Mouse (Mus musculus) forebrain, embryonic 14.5 days (tissue): ENCODE data around the gene Mvk. TPM values are rescaled to one million over a fixed set of nuclear protein-coding genes. Genes with fewer than 3 reads are reported as not detected.

Experiments used
- ATAC-seq: fragments of 200-750 bp; cut with Nextera tagmentation; 2 replicates; pipeline ENCODE4 v1.8.0; 2017; ENCODE audit warnings: mild to moderate bottlenecking, moderate library complexity
- DNase-seq: peaks from one replicate; pipeline ENCODE4 v3.0.0-alpha.2; 2015; ENCODE audit warnings: low spot score
- H3K27ac ChIP-seq: fragments of 300-500 bp; sonication (generic); 2 replicates; pipeline ENCODE4 v1.5.1; 2014; ENCODE audit warnings: low read depth, mild to moderate bottlenecking, control low read depth, low read length, moderate library complexity
- H3K27me3 ChIP-seq: fragments of 300-500 bp; sonication (generic); replicated peaks from 2 replicates; pipeline ENCODE4 v1.6.1; 2014; ENCODE audit warnings: low read length, control low read depth, mixed read lengths; ENCODE audit not compliant: control insufficient read depth, insufficient read depth
- H3K36me3 ChIP-seq: fragments of 300-500 bp; sonication (generic); 2 replicates; pipeline ENCODE4 v1.6.1; 2014; ENCODE audit warnings: low read length, control low read depth; ENCODE audit not compliant: control insufficient read depth, insufficient read depth
- H3K4me1 ChIP-seq: fragments of 300-500 bp; sonication (generic); 2 replicates; pipeline ENCODE4 v1.6.1; 2014; ENCODE audit warnings: antibody characterized with exemption, low read length, control low read depth; ENCODE audit not compliant: control insufficient read depth, insufficient read depth
- H3K4me2 ChIP-seq: fragments of 300-500 bp; sonication (generic); 2 replicates; pipeline ENCODE4 v1.6.1; 2014; ENCODE audit warnings: mild to moderate bottlenecking, control low read depth, low read length
- H3K4me3 ChIP-seq: fragments of 300-500 bp; sonication (generic); 2 replicates; pipeline ENCODE4 v1.5.1; 2014; ENCODE audit warnings: low read depth, low read length, control low read depth
- H3K9ac ChIP-seq: fragments of 300-500 bp; sonication (generic); 2 replicates; pipeline ENCODE4 v1.6.1; 2014; ENCODE audit warnings: mild to moderate bottlenecking, low read length, control low read depth, moderate library complexity
- H3K9me3 ChIP-seq: fragments of 300-500 bp; sonication (generic); replicated peaks from 2 replicates; pipeline ENCODE4 v1.6.1; 2016; ENCODE audit warnings: low read length, control low read depth, mixed read lengths; ENCODE audit not compliant: control insufficient read depth
- WGBS: fragments of 180-500 bp; shearing (Covaris S2); extraction: QIAGEN DNeasy Blood & Tissue Kit; methylation state at CpG from one replicate; pipeline ENCODE4 v1.1.7; 2014; 5-methylcytosine and 5-hydroxymethylcytosine counted together
- polyA plus RNA-seq: library from polyadenylated mRNA; unstranded; fragments of >200 nt; fragmentation: Nextera tagmentation; extraction: Ambion mirVana; gene quantifications from 2 replicates; pipeline ENCODE4 v1.2.1, GENCODE M21; 2014

Gene Mvk
- polyA plus RNA-seq, 1 experiment from 2014 or later, result 55.9 TPM

DNA sequence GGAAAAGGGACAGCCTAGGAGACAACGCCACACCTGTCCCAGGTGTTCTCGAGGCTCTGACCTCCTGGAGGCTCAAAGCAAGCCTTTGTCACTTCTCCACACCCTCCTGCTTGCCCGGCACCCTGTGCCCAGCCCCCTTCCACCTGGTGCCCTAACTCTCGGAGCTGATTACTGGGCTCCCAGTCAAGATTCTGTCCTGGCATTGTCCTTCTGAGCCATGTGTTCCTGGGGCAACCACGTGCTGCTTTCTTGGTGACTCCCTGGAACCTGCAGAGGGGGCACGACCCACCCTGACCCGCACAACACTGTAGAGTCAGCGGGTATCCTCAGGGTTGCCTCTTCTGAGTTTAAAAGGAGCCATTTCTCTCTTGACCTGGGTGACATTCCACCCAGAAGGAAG, 9.7 kb upstream of the Mvk start:
- Histone ChIP-seq H3K9me3 (no peaks in the 10 kb centered on the region), H3K4me1 (no peaks in the 10 kb centered on the region), H3K4me3 (no peak overlapping the region), H3K27ac (no peak overlapping the region), H3K36me3 (peaks cover 17% of the 10 kb centered on the region), H3K27me3 (no peaks in the 10 kb centered on the region), H3K9ac (no peak overlapping the region), H3K4me2 (no peak overlapping the region)
- DNase-seq, result no peak
- WGBS, result 88% methylated on average over 8 of the region's 8 CpGs
- no peak for ATAC-seq

DNA sequence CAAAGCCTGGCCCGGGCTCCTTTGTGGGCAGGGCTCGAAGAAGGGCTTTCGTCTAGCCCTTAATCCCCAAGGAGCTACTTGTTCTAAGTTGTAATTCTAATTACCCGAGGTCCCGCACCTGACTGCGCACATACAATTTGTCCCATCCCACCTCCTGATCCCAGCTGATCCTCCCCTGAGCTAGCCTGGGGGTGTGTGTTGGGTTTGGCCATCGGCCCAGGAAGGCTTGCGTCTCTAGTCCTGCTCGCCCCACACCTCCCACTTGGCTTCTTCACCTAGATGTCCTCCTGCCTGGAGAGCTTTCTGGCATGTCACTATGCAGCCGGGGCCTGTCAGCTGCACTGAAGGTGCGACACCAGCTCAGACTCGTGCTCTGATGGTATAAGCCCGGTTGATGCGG, 8.5 kb upstream of the Mvk start:
- no peak overlapping the region for H3K4me3 ChIP-seq
- WGBS, result 85% methylated on average over 14 of the region's 14 CpGs
- ATAC-seq, result no peak

DNA sequence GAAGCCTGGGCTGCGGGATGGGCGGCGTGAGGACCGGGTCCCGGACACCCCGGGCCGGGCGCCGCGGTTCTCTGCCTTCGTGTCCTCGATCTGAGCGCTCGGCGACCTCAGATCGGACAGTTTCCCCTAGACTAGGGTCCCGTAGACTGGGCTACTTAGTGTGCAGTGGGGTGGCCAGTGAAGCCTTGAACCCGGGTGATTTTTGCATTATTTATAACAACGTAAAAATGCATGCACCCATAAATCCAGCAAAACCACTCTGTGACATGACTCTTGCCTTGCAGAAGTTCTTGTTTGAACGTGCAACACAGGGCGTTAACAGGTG, 261 bp downstream of the Mvk start:
- Histone ChIP-seq H3K9me3 (no peaks in the 10 kb centered on the region), H3K27me3 (no peaks in the 10 kb centered on the region), H3K36me3 (peaks cover 13% of the 10 kb centered on the region; the same call in 1 of the 2 replicates), H3K4me3 (peak overlapping the region; percentile 68), H3K9ac (peak overlapping the region; percentile 75), H3K27ac (no peak overlapping the region), H3K4me1 (peaks cover 7% of the 10 kb centered on the region), H3K4me2 (peak overlapping the region; percentile 86)
- ATAC-seq (no peak; the same call in 1 of the 2 replicates), DNase-seq (no peak)
- 0% methylated on average over 21 of the region's 21 CpGs for WGBS

More for the DNA sequence above, 8.5 kb upstream of the Mvk start:
- H3K4me1 ChIP-seq, result no peaks in the 10 kb centered on the region
- no peak overlapping the region for H3K27ac ChIP-seq
- H3K36me3 ChIP-seq, result peaks cover 17% of the 10 kb centered on the region
- H3K9me3 ChIP-seq, result no peaks in the 10 kb centered on the region
- DNase-seq, result no peak
- H3K4me2 ChIP-seq, result no peak overlapping the region
- H3K9ac ChIP-seq, result no peak overlapping the region
- no peaks in the 10 kb centered on the region for H3K27me3 ChIP-seq

DNA sequence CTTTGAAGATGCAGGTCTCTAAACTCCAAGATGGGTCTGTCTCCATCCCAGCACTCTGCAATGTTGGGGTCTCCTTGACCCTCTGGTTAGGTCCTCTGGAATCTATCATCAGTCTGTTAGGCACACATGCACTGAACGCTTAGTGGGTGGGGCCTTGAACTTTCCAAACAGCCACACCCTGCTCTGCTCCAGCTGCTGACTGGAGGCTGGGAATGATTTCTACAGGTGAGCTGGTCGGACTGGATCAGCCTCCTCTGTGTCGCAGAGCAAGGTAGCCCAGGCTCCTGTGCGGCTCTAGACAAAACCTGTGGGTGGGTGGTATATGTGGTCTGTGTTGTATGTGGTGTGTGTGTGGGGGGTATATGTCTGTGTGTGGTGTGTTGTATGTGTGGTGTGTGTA, 4.9 kb downstream of the Mvk start:
- Histone ChIP-seq H3K4me2 (no peak overlapping the region), H3K36me3 (peaks cover 48% of the 10 kb centered on the region), H3K27ac (no peak overlapping the region), H3K4me3 (no peak overlapping the region), H3K9me3 (no peaks in the 10 kb centered on the region), H3K4me1 (peaks cover 7% of the 10 kb centered on the region), H3K9ac (no peak overlapping the region), H3K27me3 (no peaks in the 10 kb centered on the region)
- ATAC-seq (no peak), DNase-seq (no peak)
- WGBS, result 89% methylated on average over 4 of the region's 4 CpGs

DNA sequence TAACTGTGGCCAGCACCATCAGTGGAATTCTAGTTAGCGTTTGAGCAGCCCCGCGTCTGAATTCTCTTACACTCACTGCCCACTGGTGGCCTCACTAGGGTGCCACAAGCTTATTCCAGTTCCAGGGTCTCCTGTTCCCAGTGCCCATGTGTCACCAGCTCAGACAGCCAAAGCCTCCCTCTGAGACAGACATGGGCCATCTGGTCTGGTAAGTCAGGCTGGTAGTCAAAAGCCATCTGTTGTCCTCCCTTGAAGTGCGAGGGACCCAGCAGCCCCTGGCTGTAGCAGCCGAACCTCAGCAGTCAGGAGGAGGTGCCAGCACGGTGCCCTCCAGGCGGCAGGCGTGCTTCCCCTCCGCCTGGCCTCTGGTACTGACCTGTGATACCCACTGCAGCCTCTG, 12.2 kb downstream of the Mvk start:
- no peak overlapping the region for H3K4me2 ChIP-seq
- H3K27ac ChIP-seq, result no peak overlapping the region
- no peak for ATAC-seq
- no peaks in the 10 kb centered on the region for H3K9me3 ChIP-seq
- no peak overlapping the region for H3K9ac ChIP-seq
- no peaks in the 10 kb centered on the region for H3K27me3 ChIP-seq
- no peak overlapping the region for H3K4me3 ChIP-seq
- no peak for DNase-seq
- peaks cover 25% of the 10 kb centered on the region for H3K36me3 ChIP-seq
- WGBS, result 81% methylated on average over 9 of the region's 9 CpGs
- H3K4me1 ChIP-seq, result no peaks in the 10 kb centered on the region

DNA sequence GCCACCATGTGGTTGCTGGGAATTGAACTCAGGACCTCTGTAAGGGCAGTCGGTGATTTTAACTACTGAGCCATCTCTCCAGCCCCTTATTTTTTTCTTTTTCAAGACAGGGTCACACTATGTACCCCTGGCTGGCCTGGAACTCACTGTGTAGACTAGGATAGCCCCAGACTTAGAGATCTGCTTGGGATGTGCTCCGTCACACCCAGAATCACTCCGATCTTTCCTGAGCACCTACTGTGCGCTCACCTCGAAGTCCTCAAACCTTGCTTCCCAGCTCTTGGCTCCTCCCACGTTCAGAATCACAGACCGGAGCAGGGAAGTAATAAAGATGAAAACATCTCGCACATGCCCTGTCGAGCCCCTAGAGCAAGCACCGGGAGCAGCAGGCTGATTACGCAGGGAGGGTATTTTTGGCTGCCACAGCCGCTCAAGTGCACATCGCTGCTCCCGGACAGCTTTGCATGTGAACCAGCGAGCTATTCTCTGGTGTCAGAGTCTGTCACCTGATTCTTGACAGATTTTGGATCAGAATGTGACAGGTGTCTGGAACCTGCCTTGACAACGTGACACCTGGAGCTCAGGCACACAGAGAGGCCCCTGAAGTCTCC, 13.0 kb downstream of the Mvk start:
- no peak overlapping the region for H3K27ac ChIP-seq
- H3K36me3 ChIP-seq, result peaks cover 17% of the 10 kb centered on the region
- H3K4me2 ChIP-seq, result no peak overlapping the region
- H3K9ac ChIP-seq, result no peak overlapping the region
- DNase-seq (no peak), ATAC-seq (no peak)
- H3K27me3 ChIP-seq, result no peaks in the 10 kb centered on the region
- H3K9me3 ChIP-seq, result no peaks in the 10 kb centered on the region
- H3K4me1 ChIP-seq, result no peaks in the 10 kb centered on the region
- no peak overlapping the region for H3K4me3 ChIP-seq
- WGBS, result 83% methylated on average over 16 of the region's 16 CpGs

DNA sequence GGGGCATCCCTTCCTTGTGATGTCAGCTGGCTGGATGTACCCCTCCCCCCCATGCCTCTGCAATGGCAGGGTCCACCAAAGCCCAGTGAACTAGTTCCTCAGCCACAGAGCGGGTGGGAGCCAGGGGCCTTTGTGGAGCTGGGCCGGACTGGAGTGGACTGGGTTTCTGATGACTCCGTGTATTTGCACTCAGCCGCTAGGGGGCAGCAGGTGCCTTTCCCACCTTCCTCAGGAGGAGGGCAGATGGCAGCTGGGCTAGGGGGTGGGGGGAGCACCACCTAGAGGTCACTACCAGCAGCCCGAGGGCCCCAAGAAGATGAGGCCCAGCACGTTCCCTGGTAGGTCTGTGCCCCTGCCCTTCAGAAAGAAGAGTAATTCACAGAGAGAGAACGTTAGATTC, 17.2 kb downstream of the Mvk start:
- H3K4me3 ChIP-seq, result no peak overlapping the region
- no peak overlapping the region for H3K27ac ChIP-seq
- 7% methylated on average over 7 of the region's 7 CpGs for WGBS

DNA sequence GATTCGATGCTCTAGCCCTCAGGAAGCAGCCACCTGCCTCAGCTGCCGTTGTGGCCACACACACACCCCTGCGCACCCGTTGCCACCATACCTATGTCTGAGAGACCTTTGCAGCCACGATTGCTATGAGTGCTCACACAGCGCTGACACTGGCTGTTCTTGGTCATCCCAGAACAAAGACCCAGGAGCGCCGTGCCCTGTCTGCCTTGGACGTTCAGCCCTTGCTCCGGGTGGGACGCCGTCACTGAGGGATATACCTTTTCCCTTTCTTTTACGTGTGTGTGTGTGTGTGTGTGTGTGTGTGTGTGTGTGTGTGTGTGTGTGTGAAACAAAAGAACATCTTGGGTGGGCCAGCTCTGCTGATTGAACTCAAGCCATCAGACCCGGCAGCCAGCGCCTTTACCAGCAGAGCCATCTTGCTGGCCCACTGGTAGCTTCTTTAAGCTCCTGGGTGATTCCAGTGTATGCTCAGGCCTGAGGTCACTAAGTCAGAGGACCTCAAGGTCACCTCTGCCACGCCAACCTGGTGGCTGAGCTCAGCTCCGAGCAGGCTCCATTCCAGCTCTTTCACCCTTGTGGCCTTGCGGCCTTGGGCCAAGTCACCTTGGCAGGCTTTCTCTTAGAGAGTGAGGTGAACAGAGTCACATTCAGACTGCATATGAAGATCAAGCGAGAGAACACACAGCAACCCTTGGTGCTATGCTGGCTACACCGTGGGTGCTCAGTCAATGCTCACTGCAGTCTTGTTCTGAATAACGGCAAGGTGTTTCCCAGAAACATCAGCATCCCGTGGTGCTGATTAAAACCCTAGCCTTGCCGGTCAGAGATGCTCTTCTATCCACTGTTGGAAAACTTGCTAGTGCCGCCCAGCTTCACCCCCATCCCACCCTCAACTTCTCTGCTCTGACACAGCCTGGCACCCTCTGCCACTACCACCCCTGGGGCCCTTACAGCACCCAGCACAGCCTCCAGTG, 18.3 kb downstream of the Mvk start:
- Histone ChIP-seq H3K4me3 (no peak overlapping the region), H3K36me3 (0 out of 2 replicates have a peak, but pooled peaks cover 3% of the 10 kb centered on the region), H3K4me1 (peaks cover 14% of the 10 kb centered on the region), H3K9ac (no peak overlapping the region), H3K27ac (no peak overlapping the region), H3K27me3 (no peaks in the 10 kb centered on the region; the same call in 1 of the 2 replicates), H3K4me2 (no peak overlapping the region), H3K9me3 (no peaks in the 10 kb centered on the region)
- ATAC-seq, result no peak
- DNase-seq, result no peak
- 69% methylated on average over 24 of the region's 24 CpGs for WGBS

More for the DNA sequence above, 17.2 kb downstream of the Mvk start:
- Histone ChIP-seq H3K27me3 (no peaks in the 10 kb centered on the region; the same call in 1 of the 2 replicates), H3K4me2 (no peak overlapping the region), H3K36me3 (0 out of 2 replicates have a peak, but pooled peaks cover 3% of the 10 kb centered on the region), H3K9ac (no peak overlapping the region), H3K9me3 (no peaks in the 10 kb centered on the region), H3K4me1 (peaks cover 6% of the 10 kb centered on the region)
- ATAC-seq, result peak; percentile 49
- peak; percentile 81 for DNase-seq

DNA sequence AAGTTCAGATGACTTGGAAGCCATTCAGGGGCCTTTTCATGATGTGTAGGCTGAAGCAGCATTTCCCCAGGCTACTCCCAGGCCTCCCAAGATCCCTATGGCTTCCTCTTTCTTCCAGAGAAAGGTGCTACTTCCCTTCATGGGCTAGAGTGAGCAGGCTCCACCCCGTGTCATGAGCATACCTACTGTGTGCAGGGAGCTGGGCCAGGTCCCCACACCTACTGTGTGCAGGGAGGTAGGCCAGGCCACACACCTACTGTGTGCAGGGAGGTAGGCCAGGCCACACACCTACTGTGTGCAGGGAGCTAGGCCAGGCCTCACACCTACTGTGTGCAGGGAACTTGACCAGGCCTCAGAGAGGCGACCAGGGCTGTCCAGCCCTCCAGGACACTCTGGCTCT, 20.5 kb downstream of the Mvk start:
- H3K4me2 ChIP-seq, result no peak overlapping the region
- WGBS, result 79% methylated on average over 2 of the region's 2 CpGs
- H3K9ac ChIP-seq, result no peak overlapping the region
- no peaks in the 10 kb centered on the region for H3K36me3 ChIP-seq
- H3K4me1 ChIP-seq, result peaks cover 21% of the 10 kb centered on the region
- H3K27me3 ChIP-seq, result no peaks in the 10 kb centered on the region; the same call in 1 of the 2 replicates
- DNase-seq (no peak), ATAC-seq (no peak)
- H3K9me3 ChIP-seq, result no peaks in the 10 kb centered on the region
- H3K4me3 ChIP-seq, result no peak overlapping the region
- H3K27ac ChIP-seq, result no peak overlapping the region; the same call in 1 of the 2 replicates
